Mouse (Mus musculus): Measurements from ENCODE around the gene Ube2e3. TPM values are rescaled to one million over a fixed set of nuclear protein-coding genes. Genes with fewer than 3 reads are reported as not detected.

Gene Ube2e3
- polyA plus RNA-seq, 1 experiment = 26.2 TPM

DNA sequence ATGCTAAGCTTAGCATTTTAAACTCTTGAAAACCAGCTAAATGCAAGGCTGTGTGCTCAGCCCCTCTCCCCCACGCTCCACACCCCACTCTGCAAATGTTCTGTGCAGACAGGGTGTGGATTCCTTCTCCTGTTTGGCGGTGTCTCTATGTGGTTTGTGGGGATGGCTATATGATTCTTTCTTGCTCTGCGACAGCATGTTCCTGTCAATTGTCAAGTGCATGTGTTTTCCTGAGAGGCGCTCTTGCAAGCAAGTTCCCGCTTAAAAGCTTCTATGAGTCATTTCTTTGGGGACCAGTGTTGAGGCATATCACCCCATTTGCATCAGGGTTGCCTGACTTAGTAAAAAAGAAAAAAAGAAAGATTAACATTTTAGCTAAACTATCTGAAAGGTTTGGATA is 92.4 kb downstream of the Ube2e3 start:
- H3K79me2 ChIP-seq (ENCODE audit: control insufficient read depth, insufficient read depth) = no peaks in the 10 kb centered on the region
- H3K4me3 ChIP-seq (ENCODE audit: insufficient read depth, poor library complexity, severe bottlenecking) = no peak overlapping the region
- H3K36me3 ChIP-seq (ENCODE audit: control insufficient read depth, insufficient read depth) = no peaks in the 10 kb centered on the region
- H3ac ChIP-seq (ENCODE audit: control insufficient read depth, insufficient read length, low read depth) = no peak overlapping the region
- TF ChIP-seq MAX (IDR thresholded peaks at IDR 0.05) (no peak), USF1 (IDR thresholded peaks at IDR 0.05; ENCODE audit: low read depth) (no peak), CEBPB (IDR thresholded peaks at IDR 0.05; ENCODE audit: low read depth) (no peak), MYOD1 (IDR thresholded peaks at IDR 0.05; ENCODE audit: control insufficient read depth, insufficient read length, low read depth) (no peak), CTCF (IDR thresholded peaks at IDR 0.05; ENCODE audit: control insufficient read depth, insufficient read depth, insufficient read length) (no peak), MYOG (IDR thresholded peaks at IDR 0.05; ENCODE audit: control insufficient read depth, extremely low read depth, insufficient read length) (no peak), FOSL1 (IDR thresholded peaks at IDR 0.05; ENCODE audit: insufficient read depth, low read length, poor library complexity, severe bottlenecking) (no peak)
- no peaks in the 10 kb centered on the region for H3K27me3 ChIP-seq (ENCODE audit: control insufficient read depth, insufficient read depth, insufficient read length)
- no peaks in the 10 kb centered on the region for H3K79me3 ChIP-seq (ENCODE audit: low read depth)

DNA sequence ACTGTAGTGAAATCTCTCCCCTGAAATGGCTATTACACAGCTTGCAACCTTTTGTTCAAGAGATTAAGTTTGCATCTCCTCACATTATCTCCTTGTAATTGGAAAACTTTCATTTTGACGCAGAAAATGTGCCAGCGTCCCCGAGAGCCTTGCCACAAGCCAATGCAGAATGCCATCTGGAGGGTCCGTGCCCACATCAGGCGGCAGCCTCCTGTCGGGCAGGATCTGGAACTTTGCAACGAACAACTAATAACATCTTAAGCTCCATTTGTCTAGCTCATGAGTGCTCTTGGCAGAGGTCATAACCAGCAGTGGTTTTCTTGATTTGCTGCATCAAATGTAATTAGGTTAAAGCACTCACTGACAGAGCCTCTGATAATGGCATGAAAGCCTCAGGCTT is 93.1 kb downstream of the Ube2e3 start:
- no peak overlapping the region for H3ac ChIP-seq (ENCODE audit: control insufficient read depth, insufficient read length, low read depth)
- H3K4me3 ChIP-seq (ENCODE audit: insufficient read depth, poor library complexity, severe bottlenecking) = no peak overlapping the region
- TF ChIP-seq CEBPB (IDR thresholded peaks at IDR 0.05; ENCODE audit: low read depth) (no peak), CTCF (IDR thresholded peaks at IDR 0.05; ENCODE audit: control insufficient read depth, insufficient read depth, insufficient read length) (no peak), FOSL1 (IDR thresholded peaks at IDR 0.05; ENCODE audit: insufficient read depth, low read length, poor library complexity, severe bottlenecking) (no peak), MYOD1 (IDR thresholded peaks at IDR 0.05; ENCODE audit: control insufficient read depth, insufficient read length, low read depth) (no peak), MYOG (IDR thresholded peaks at IDR 0.05; ENCODE audit: control insufficient read depth, extremely low read depth, insufficient read length) (no peak), USF1 (IDR thresholded peaks at IDR 0.05; ENCODE audit: low read depth) (no peak), MAX (IDR thresholded peaks at IDR 0.05) (no peak)
- H3K27me3 ChIP-seq (ENCODE audit: control insufficient read depth, insufficient read depth, insufficient read length) = no peaks in the 10 kb centered on the region
- H3K79me3 ChIP-seq (ENCODE audit: low read depth) = no peaks in the 10 kb centered on the region
- no peaks in the 10 kb centered on the region for H3K79me2 ChIP-seq (ENCODE audit: control insufficient read depth, insufficient read depth)
- no peaks in the 10 kb centered on the region for H3K36me3 ChIP-seq (ENCODE audit: control insufficient read depth, insufficient read depth)

GRCm38 (mm10) chr2:78961580-78961979 is 93.7 kb downstream of the Ube2e3 start:
- H3K27me3 ChIP-seq (ENCODE audit: control insufficient read depth, insufficient read depth, insufficient read length) = no peaks in the 10 kb centered on the region
- H3K36me3 ChIP-seq (ENCODE audit: control insufficient read depth, insufficient read depth) = no peaks in the 10 kb centered on the region
- no peak for TF ChIP-seq CEBPB (IDR thresholded peaks at IDR 0.05; ENCODE audit: low read depth)
- H3K79me2 ChIP-seq (ENCODE audit: control insufficient read depth, insufficient read depth) = no peaks in the 10 kb centered on the region
- no peaks in the 10 kb centered on the region for H3K79me3 ChIP-seq (ENCODE audit: low read depth)
- no peak overlapping the region for H3K4me3 ChIP-seq (ENCODE audit: insufficient read depth, poor library complexity, severe bottlenecking)
- H3ac ChIP-seq (ENCODE audit: control insufficient read depth, insufficient read length, low read depth) = no peak overlapping the region

- Histone ChIP-seq H3K27me3 (ENCODE audit: control insufficient read depth, insufficient read depth, insufficient read length) (no peaks in the 10 kb centered on the region), H3ac (ENCODE audit: control insufficient read depth, insufficient read length, low read depth) (no peak overlapping the region), H3K4me3 (ENCODE audit: insufficient read depth, poor library complexity, severe bottlenecking) (no peak overlapping the region), H3K36me3 (ENCODE audit: control insufficient read depth, insufficient read depth) (no peaks in the 10 kb centered on the region), H3K79me3 (ENCODE audit: low read depth) (no peaks in the 10 kb centered on the region), H3K79me2 (ENCODE audit: control insufficient read depth, insufficient read depth) (no peaks in the 10 kb centered on the region)
- TF ChIP-seq CEBPB (IDR thresholded peaks at IDR 0.05; ENCODE audit: low read depth) (no peak), USF1 (IDR thresholded peaks at IDR 0.05; ENCODE audit: low read depth) (no peak), MYOD1 (IDR thresholded peaks at IDR 0.05; ENCODE audit: control insufficient read depth, insufficient read length, low read depth) (no peak), FOSL1 (IDR thresholded peaks at IDR 0.05; ENCODE audit: insufficient read depth, low read length, poor library complexity, severe bottlenecking) (no peak), MAX (IDR thresholded peaks at IDR 0.05) (no peak), CTCF (IDR thresholded peaks at IDR 0.05; ENCODE audit: control insufficient read depth, insufficient read depth, insufficient read length) (no peak), MYOG (IDR thresholded peaks at IDR 0.05; ENCODE audit: control insufficient read depth, extremely low read depth, insufficient read length) (no peak)
Observed at GRCm38 (mm10) chr2:78964995-78965394, 97.1 kb downstream of the Ube2e3 start.

DNA sequence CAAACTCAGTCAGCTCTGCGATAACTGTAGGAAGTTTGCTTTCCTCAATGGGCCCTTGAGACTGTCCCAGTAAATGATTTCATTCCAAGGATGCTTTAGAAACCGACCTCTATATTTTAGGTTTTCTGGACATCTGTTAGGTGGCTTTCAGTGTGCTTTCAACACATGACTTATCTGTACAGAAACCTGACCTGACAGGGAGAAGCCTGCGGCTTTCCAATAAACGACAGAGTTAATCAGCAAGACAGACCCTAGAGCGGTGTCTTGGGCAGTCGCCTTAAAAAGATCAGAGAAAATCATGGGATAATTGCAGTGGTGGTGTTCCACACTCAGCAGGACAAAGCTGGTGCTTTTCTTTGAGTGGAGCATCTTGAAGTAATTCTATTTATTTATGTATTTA is 97.5 kb downstream of the Ube2e3 start:
- no peaks in the 10 kb centered on the region for H3K36me3 ChIP-seq (ENCODE audit: control insufficient read depth, insufficient read depth)
- H3K79me2 ChIP-seq (ENCODE audit: control insufficient read depth, insufficient read depth) = no peaks in the 10 kb centered on the region
- H3K27me3 ChIP-seq (ENCODE audit: control insufficient read depth, insufficient read depth, insufficient read length) = no peaks in the 10 kb centered on the region
- TF ChIP-seq FOSL1 (IDR thresholded peaks at IDR 0.05; ENCODE audit: insufficient read depth, low read length, poor library complexity, severe bottlenecking) = no peak
- TF ChIP-seq MAX (IDR thresholded peaks at IDR 0.05) = no peak
- TF ChIP-seq MYOD1 (IDR thresholded peaks at IDR 0.05; ENCODE audit: control insufficient read depth, insufficient read length, low read depth) = no peak
- no peak for TF ChIP-seq MYOG (IDR thresholded peaks at IDR 0.05; ENCODE audit: control insufficient read depth, extremely low read depth, insufficient read length)
- TF ChIP-seq USF1 (IDR thresholded peaks at IDR 0.05; ENCODE audit: low read depth) = no peak
- TF ChIP-seq CEBPB (IDR thresholded peaks at IDR 0.05; ENCODE audit: low read depth) = no peak
- TF ChIP-seq CTCF (IDR thresholded peaks at IDR 0.05; ENCODE audit: control insufficient read depth, insufficient read depth, insufficient read length) = no peak
- H3ac ChIP-seq (ENCODE audit: control insufficient read depth, insufficient read length, low read depth) = no peak overlapping the region
- no peak overlapping the region for H3K4me3 ChIP-seq (ENCODE audit: insufficient read depth, poor library complexity, severe bottlenecking)
- H3K79me3 ChIP-seq (ENCODE audit: low read depth) = no peaks in the 10 kb centered on the region

DNA sequence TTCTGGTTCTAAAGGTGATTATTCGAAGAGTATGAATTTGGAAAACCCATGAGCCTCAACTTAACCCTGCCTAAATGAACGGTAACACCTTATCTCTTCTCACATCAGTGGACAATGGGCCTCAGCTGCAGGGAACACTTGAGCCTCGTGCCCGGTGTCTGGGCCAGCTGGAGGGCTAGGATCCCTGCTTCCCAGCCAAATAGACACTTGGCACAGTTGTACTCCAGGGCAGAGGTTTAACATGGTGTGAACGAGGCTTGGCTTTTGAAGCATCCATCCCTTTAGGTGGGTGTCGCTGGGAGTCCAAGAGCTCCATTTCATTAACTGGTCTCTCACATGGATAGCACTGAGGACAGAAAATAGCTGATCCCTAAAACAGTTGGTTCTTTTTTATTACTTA is 102.2 kb downstream of the Ube2e3 start:
- TF ChIP-seq USF1 (IDR thresholded peaks at IDR 0.05; ENCODE audit: low read depth) (no peak), MYOD1 (IDR thresholded peaks at IDR 0.05; ENCODE audit: control insufficient read depth, insufficient read length, low read depth) (no peak), MYOG (IDR thresholded peaks at IDR 0.05; ENCODE audit: control insufficient read depth, extremely low read depth, insufficient read length) (no peak), FOSL1 (IDR thresholded peaks at IDR 0.05; ENCODE audit: insufficient read depth, low read length, poor library complexity, severe bottlenecking) (no peak), CEBPB (IDR thresholded peaks at IDR 0.05; ENCODE audit: low read depth) (no peak), CTCF (IDR thresholded peaks at IDR 0.05; ENCODE audit: control insufficient read depth, insufficient read depth, insufficient read length) (no peak), MAX (IDR thresholded peaks at IDR 0.05) (no peak)
- no peaks in the 10 kb centered on the region for H3K36me3 ChIP-seq (ENCODE audit: control insufficient read depth, insufficient read depth)
- no peaks in the 10 kb centered on the region for H3K79me2 ChIP-seq (ENCODE audit: control insufficient read depth, insufficient read depth)
- H3K27me3 ChIP-seq (ENCODE audit: control insufficient read depth, insufficient read depth, insufficient read length) = no peaks in the 10 kb centered on the region
- H3K79me3 ChIP-seq (ENCODE audit: low read depth) = no peaks in the 10 kb centered on the region
- no peak overlapping the region for H3K4me3 ChIP-seq (ENCODE audit: insufficient read depth, poor library complexity, severe bottlenecking)
- H3ac ChIP-seq (ENCODE audit: control insufficient read depth, insufficient read length, low read depth) = no peak overlapping the region
